Mouse (Mus musculus) colon, adult 2 months (tissue): ENCODE data around the gene Trim8. TPM values are rescaled to one million over a fixed set of nuclear protein-coding genes. Genes with fewer than 3 reads are reported as not detected.

Experiments
- polyA plus RNA-seq: library from polyadenylated mRNA; depleted of rRNA; stranded (reverse); fragments of >200 nt; gene quantifications from 2 replicates; pipeline ENCODE4 v1.2.3, GENCODE M21; 2012; rRNA removed

Trim8 gene
- 50.9 and 54.0 TPM in 2 replicates for polyA plus RNA-seq

DNA sequence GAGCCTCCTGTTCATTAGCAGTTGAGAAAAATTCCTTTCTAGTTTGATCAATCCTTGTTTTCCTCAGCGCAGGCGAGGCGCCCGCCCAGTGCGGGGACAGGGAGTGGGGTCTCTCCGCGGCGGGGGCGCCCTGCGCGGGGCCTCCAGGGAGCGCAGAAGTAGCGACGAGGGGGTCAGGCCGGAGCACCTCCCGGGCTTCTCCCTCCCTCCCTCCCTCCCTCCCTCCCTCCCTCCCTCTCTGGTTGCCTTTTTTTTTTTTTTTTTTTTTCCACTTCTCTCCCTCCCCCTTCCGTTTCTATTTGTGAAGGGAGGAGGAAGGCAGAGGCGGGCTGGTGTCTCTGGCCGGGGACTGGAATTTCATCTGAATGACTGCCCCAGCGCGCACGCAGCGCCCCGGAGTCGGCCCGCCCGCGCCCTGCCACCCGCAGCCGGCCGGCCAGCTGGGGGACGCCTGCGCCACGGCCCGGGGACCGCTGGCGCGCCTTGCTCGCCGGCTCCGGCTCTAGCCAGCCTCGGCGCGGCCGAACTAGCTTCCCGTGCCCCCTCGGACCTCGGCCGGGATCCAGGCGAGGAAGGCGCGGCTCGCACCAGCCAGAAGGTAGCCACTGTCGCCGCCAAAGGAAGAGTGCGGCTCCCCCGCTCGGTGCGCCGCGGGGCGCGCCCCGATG, at the start of gene Trim8:
TSS of gene Trim8 (plus strand) at position 302 of the 668 bp plus-strand sequence.

Other genes with a start within 250 kb of the Trim8 start
- gene Nfkb2, start 197.4 kb upstream of the Trim8 start, polyA plus RNA-seq: 80.1 and 82.1 TPM in 2 replicates
- 84.9 and 95.3 TPM in 2 replicates for gene Psd, start 174.5 kb upstream of the Trim8 start, polyA plus RNA-seq
- 42.0 and 49.5 TPM in 2 replicates for gene Fbxl15, start 173.5 kb upstream of the Trim8 start, polyA plus RNA-seq
- gene Cuedc2, start 163.0 kb upstream of the Trim8 start, polyA plus RNA-seq: 48.1 and 49.4 TPM in 2 replicates
- gene Mfsd13a, start 160.6 kb upstream of the Trim8 start, polyA plus RNA-seq: 91.0 and 119 TPM in 2 replicates
- gene 2310034G01Rik, start 151.4 kb upstream of the Trim8 start, polyA plus RNA-seq: 20.5 and 25.8 TPM in 2 replicates
- 76.8 and 91.6 TPM in 2 replicates for gene Actr1a, start 106.0 kb upstream of the Trim8 start, polyA plus RNA-seq
- gene Sufu, start 104.8 kb upstream of the Trim8 start, polyA plus RNA-seq: 10.0 and 10.6 TPM in 2 replicates
- 6.5 and 7.5 TPM in 2 replicates for gene Arl3, start 71.5 kb downstream of the Trim8 start, polyA plus RNA-seq
- gene Sfxn2, start 71.7 kb downstream of the Trim8 start, polyA plus RNA-seq: 2.0 and 3.0 TPM in 2 replicates
- gene Wbp1l, start 97.4 kb downstream of the Trim8 start, polyA plus RNA-seq: 45.0 and 50.1 TPM in 2 replicates
- gene Cyp17a1, start 171.5 kb downstream of the Trim8 start, polyA plus RNA-seq: not detected in 2 replicates
- 2.1 and 2.2 TPM in 2 replicates for gene Borcs7, start 188.2 kb downstream of the Trim8 start, polyA plus RNA-seq
- 9.5 and 11.1 TPM in 2 replicates for gene As3mt, start 205.8 kb downstream of the Trim8 start, polyA plus RNA-seq